Mouse (Mus musculus) bone marrow macrophage, adult 2 months (primary cell): Measurements from ENCODE around the gene 2310034G01Rik. TPM values are rescaled to one million over a fixed set of nuclear protein-coding genes. Genes with fewer than 3 reads are reported as not detected.

Experiments
- H3K27ac ChIP-seq: 2 replicates; pipeline ENCODE4 v1.5.1; 2012; ENCODE audit warnings: low read depth, low read length; ENCODE audit not compliant: insufficient read depth
- H3K4me1 ChIP-seq: 2 replicates; pipeline ENCODE4 v1.6.1; 2012; ENCODE audit warnings: low read length; ENCODE audit not compliant: control insufficient read depth, insufficient read depth
- H3K4me3 ChIP-seq: 2 replicates; pipeline ENCODE4 v1.5.1; 2012; ENCODE audit warnings: mild to moderate bottlenecking, low read length, moderate library complexity; ENCODE audit not compliant: insufficient read depth
- CTCF ChIP-seq: IDR thresholded peaks from 2 replicates; pipeline ENCODE4 v1.5.1; 2012; ENCODE audit warnings: low read depth, mild to moderate bottlenecking, low read length, moderate library complexity
- POLR2A ChIP-seq: IDR thresholded peaks from 2 replicates; pipeline ENCODE4 v1.6.1; 2012; ENCODE audit warnings: mild to moderate bottlenecking, low read depth, low read length, borderline replicate concordance
- polyA plus RNA-seq: library from polyadenylated mRNA; stranded (reverse); fragments of >200 nt; gene quantifications from 2 replicates; pipeline ENCODE4 v1.2.4, GENCODE M21; 2012; ENCODE audit not compliant: missing spikeins, insufficient read depth, insufficient read length

Gene 2310034G01Rik
- polyA plus RNA-seq, 1 experiment, result 0.67 TPM

GRCm38 (mm10) chr19:46300294-46301045, 49.6 kb downstream of the 2310034G01Rik start:
- no peak overlapping the region for H3K27ac ChIP-seq
- H3K4me1 ChIP-seq, result peaks cover 8% of the 10 kb centered on the region
- no peak for TF ChIP-seq POLR2A
- TF ChIP-seq CTCF, result no peak
- no peak overlapping the region for H3K4me3 ChIP-seq

Other genes with a start within 250 kb of the 2310034G01Rik start
- not detected in 2 replicates for gene Elovl3, start 218.4 kb downstream of the 2310034G01Rik start, polyA plus RNA-seq
- gene Pitx3, start 202.0 kb downstream of the 2310034G01Rik start, polyA plus RNA-seq, result not detected in 2 replicates
- 20.2 and 28.0 TPM in 2 replicates for gene Gbf1, start 197.8 kb downstream of the 2310034G01Rik start, polyA plus RNA-seq
- 44.7 and 51.7 TPM in 2 replicates for gene Nfkb2, start 46.0 kb downstream of the 2310034G01Rik start, polyA plus RNA-seq
- 0.71 TPM in 1 of 2 replicates, not detected in the other for gene Psd, start 23.1 kb downstream of the 2310034G01Rik start, polyA plus RNA-seq
- gene Fbxl15, start 22.1 kb downstream of the 2310034G01Rik start, polyA plus RNA-seq, result 6.9 and 8.9 TPM in 2 replicates
- 136 and 163 TPM in 2 replicates for gene Cuedc2, start 11.6 kb downstream of the 2310034G01Rik start, polyA plus RNA-seq
- 23.2 and 25.5 TPM in 2 replicates for gene Mfsd13a, start 9.2 kb downstream of the 2310034G01Rik start, polyA plus RNA-seq
- gene Actr1a, start 45.4 kb upstream of the 2310034G01Rik start, polyA plus RNA-seq, result 79.0 and 92.5 TPM in 2 replicates
- gene Sufu, start 46.6 kb upstream of the 2310034G01Rik start, polyA plus RNA-seq, result 14.7 and 15.1 TPM in 2 replicates
- gene Trim8, start 151.4 kb upstream of the 2310034G01Rik start, polyA plus RNA-seq, result 66.3 and 69.0 TPM in 2 replicates
- 36.7 and 36.9 TPM in 2 replicates for gene Arl3, start 222.9 kb upstream of the 2310034G01Rik start, polyA plus RNA-seq
- 12.3 and 14.7 TPM in 2 replicates for gene Sfxn2, start 223.1 kb upstream of the 2310034G01Rik start, polyA plus RNA-seq
- gene Wbp1l, start 248.8 kb upstream of the 2310034G01Rik start, polyA plus RNA-seq, result 56.1 and 56.5 TPM in 2 replicates